Mouse (Mus musculus) embryo, embryonic 10.5 days (tissue): ENCODE results near the gene Olfr582.

Experiments
- DNase-seq: peaks from one replicate; pipeline ENCODE4 v3.0.0-alpha.2; 2015; ENCODE audit warnings: low spot score

Olfr582 gene

DNA sequence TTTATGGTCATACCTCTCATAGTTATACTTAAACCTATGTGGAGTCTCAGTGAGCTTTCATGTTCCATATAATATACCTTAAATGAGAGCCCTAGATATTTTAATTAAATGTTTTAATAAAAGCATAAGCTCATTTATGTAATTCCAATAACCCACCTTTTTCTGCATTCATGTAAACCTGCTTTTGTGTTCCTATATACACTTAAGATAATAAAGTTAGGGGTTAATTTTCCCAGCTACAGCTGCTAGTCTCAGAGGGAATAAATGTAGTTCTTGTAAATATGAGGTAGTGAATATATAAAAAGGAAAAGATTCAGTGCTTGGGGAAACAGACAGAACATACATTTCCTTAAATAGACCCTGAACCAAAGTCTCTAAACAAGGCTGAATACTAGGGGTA lies at the start of gene Olfr582:
Olfr582 (plus strand) TSS at position 301 of the 400 bp plus-strand sequence.
- DNase-seq: no peak

DNA sequence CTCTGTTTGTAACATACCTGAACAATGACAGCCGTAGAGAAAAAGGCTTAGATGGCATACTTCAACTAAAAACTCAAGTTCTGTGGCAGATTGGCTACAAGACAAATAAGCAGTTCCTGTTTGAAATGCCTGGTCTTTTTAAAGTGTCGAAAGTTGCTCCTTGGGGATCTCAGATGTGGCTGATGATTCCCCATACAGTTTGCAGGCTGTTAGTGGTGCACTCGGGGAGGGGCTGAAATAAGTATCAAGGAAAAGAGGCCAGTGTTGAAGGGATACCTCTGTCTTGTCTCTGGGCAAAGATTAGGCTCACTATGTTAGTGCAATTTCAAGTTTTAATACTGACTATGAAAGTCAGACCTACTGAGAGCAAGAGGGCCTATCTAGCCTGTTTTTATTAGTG lies 48.6 kb upstream of the Olfr582 start, which contains the start of gene Olfr578:
Olfr578 (minus strand) TSS at position 101 of the 400 bp plus-strand sequence.
- DNase-seq: no peak

DNA sequence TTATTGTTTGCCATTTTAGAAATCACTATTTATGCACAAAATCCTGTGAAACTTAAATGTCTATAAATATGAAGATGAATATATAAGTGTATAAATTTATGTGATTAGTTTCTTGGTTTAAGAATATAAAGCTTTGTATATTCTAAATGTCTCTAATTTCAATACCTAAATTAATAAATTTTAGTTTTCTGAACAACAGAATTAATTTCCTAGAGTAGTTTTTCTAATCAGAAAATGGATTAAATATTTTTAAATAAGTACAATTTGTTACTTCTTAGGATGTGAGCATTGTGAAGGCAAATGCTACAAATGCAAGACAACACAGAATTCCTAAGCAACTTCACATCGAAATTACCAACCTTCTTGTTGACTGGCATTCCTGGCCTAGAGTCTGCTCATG lies 13.2 kb downstream of the Olfr582 start, which contains the start of gene Olfr583:
Olfr583 (plus strand) TSS at position 301 of the 400 bp plus-strand sequence.
- DNase-seq: no peak

DNA sequence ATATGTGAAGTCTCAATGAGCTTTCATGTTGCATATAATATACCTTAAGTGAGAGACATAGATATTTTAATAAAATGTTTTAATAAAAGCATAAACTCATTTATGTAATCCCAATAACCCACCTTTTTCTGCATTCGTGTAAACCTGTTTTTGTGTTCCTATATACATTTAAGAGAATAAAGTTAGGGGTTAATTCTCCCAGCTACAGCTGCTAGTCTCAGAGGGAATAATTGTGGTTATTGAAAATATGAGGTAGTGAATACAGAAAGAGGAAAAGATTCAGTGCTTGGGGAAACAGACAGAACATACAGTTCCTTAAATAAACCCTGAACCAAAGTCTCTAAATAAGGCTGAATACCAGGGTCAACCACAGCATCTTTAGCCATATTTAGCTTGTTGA lies 43.8 kb downstream of the Olfr582 start, which contains the start of gene Olfr584:
Olfr584 (plus strand) TSS at position 301 of the 400 bp plus-strand sequence.
- no peak for DNase-seq
